7 mouse cellular contexts compared by ENCODE assay signal in genomic region chr19:41933179-41934086, GRCm38 (mm10). TPM values are rescaled to one million over a fixed set of nuclear protein-coding genes. Genes with fewer than 3 reads are reported as not detected.
DNase-seq lines count a peak whose midpoint lies in the region; ATAC-seq and TF ChIP-seq lines count a peak whose summit lies in the region.

Exosc1 (minus strand) TSS chr19:41933423.
Zdhhc16 (plus strand) TSS chr19:41933480.

- H3K27ac ChIP-seq in embryonic facial prominence, embryonic 10.5 days (replicated peaks), result peak within 1 kb of the TSS; percentile 85
- H3K27ac ChIP-seq in intestine, postnatal 0 days (ENCODE audit: low read depth, low read length), result peak within 1 kb of the TSS; percentile 28; the same call in 1 of the 2 replicates
- peak within 1 kb of the TSS; percentile 39; the same call in 1 of the 2 replicates for H3K27ac ChIP-seq in midbrain, embryonic 12.5 days (replicated peaks)
- H3K27ac ChIP-seq in small intestine, adult 2 months (ENCODE audit: insufficient read depth, low read depth, low read length), result no peak within 1 kb of the TSS

- H3K4me1 ChIP-seq in embryonic facial prominence, embryonic 10.5 days, result peaks cover 22% of the 10 kb centered on the region
- H3K4me1 ChIP-seq in intestine, postnatal 0 days (replicated peaks; ENCODE audit: control insufficient read depth, insufficient read depth, low read length), result peaks cover 5% of the 10 kb centered on the region; the same call in 1 of the 2 replicates
- H3K4me1 ChIP-seq in midbrain, embryonic 12.5 days, result peaks cover 22% of the 10 kb centered on the region
- H3K4me1 ChIP-seq in small intestine, adult 2 months (ENCODE audit: control insufficient read depth, insufficient read depth, insufficient read length, low read length), result no peaks in the 10 kb centered on the region; the same call in 1 of the 2 replicates

- peak within 1 kb of the TSS; percentile 88 for H3K4me3 ChIP-seq in embryonic facial prominence, embryonic 10.5 days
- peak within 1 kb of the TSS; percentile 90 for H3K4me3 ChIP-seq in intestine, postnatal 0 days (ENCODE audit: low read depth, low read length)
- peak within 1 kb of the TSS; percentile 94 for H3K4me3 ChIP-seq in midbrain, embryonic 12.5 days
- H3K4me3 ChIP-seq in small intestine, adult 2 months (ENCODE audit: low read depth, low read length), result peak within 1 kb of the TSS; percentile 83

- peak; percentile 100 for ATAC-seq in intestine, postnatal 0 days
- ATAC-seq in midbrain, embryonic 12.5 days (ENCODE audit: low FRiP score, low read depth), result peak; percentile 100

- H3K9ac ChIP-seq in intestine, postnatal 0 days (ENCODE audit: low read depth, low read length), result peak within 1 kb of the TSS; percentile 67
- peak within 1 kb of the TSS; percentile 79 for H3K9ac ChIP-seq in midbrain, embryonic 12.5 days (replicated peaks)

- 0 out of 2 replicates have a peak, but pooled peaks have one; percentile 1 for TF ChIP-seq CTCF in intestine, postnatal 0 days (IDR thresholded peaks at IDR 0.05; ENCODE audit: low read depth)
- no peak for TF ChIP-seq CTCF in small intestine, adult 2 months (IDR thresholded peaks at IDR 0.05; ENCODE audit: extremely low read depth, insufficient read length, insufficient replicate concordance, low read depth, low read length)

- intact Hi-C loops in left cerebral cortex, postnatal 4 days (cut with DNase I), result no loop called here

- no peaks in the 10 kb centered on the region for H3K9me3 ChIP-seq in embryonic facial prominence, embryonic 10.5 days
- H3K9me3 ChIP-seq in intestine, postnatal 0 days (ENCODE audit: control insufficient read depth), result no peaks in the 10 kb centered on the region
- H3K9me3 ChIP-seq in midbrain, embryonic 12.5 days, result no peaks in the 10 kb centered on the region

- H3K27me3 ChIP-seq in embryonic facial prominence, embryonic 10.5 days (replicated peaks; ENCODE audit: low read depth, poor library complexity, severe bottlenecking), result no peaks in the 10 kb centered on the region
- no peaks in the 10 kb centered on the region for H3K27me3 ChIP-seq in intestine, postnatal 0 days (replicated peaks; ENCODE audit: control insufficient read depth, insufficient read depth, low read length)
- H3K27me3 ChIP-seq in midbrain, embryonic 12.5 days, result no peaks in the 10 kb centered on the region
- H3K27me3 ChIP-seq in small intestine, adult 2 months (ENCODE audit: control insufficient read depth, insufficient read depth, low read length), result no peaks in the 10 kb centered on the region

- WGBS in embryonic facial prominence, embryonic 10.5 days, result under 1% methylated on average over 47 of the region's 47 CpGs
- WGBS in intestine, postnatal 0 days, result under 1% methylated on average over 47 of the region's 47 CpGs
- WGBS in midbrain, embryonic 12.5 days, result under 1% methylated on average over 47 of the region's 47 CpGs
- WGBS in small intestine, adult 2 months, result under 1% methylated on average over 47 of the region's 47 CpGs

- H3K4me2 ChIP-seq in intestine, postnatal 0 days (replicated peaks; ENCODE audit: low read depth), result peak within 1 kb of the TSS; percentile 90
- H3K4me2 ChIP-seq in midbrain, embryonic 12.5 days (replicated peaks), result peak within 1 kb of the TSS; percentile 94

- TF ChIP-seq POLR2A in small intestine, adult 2 months (IDR thresholded peaks at IDR 0.05; ENCODE audit: low read depth, low read length), result peak; percentile 22; the same call in 1 of the 2 replicates

- DNase-seq in adrenal gland, postnatal 10 days, result peak; percentile 99
- DNase-seq in embryonic facial prominence, embryonic 10.5 days (ENCODE audit: low spot score), result peak; percentile 98
- DNase-seq in gonadal fat pad, adult 2 months (ENCODE audit: low read depth), result peak; percentile 93
- peak; percentile 98 for DNase-seq in left cerebral cortex, postnatal 4 days

- H3K36me3 ChIP-seq in embryonic facial prominence, embryonic 10.5 days (replicated peaks), result peaks cover 56% of the 10 kb centered on the region
- H3K36me3 ChIP-seq in intestine, postnatal 0 days (ENCODE audit: control insufficient read depth, insufficient read depth), result peaks cover 15% of the 10 kb centered on the region
- peaks cover 24% of the 10 kb centered on the region for H3K36me3 ChIP-seq in midbrain, embryonic 12.5 days
- H3K36me3 ChIP-seq in small intestine, adult 2 months (ENCODE audit: control insufficient read depth, insufficient read depth, low read length), result no peaks in the 10 kb centered on the region; the same call in none of the 2 replicates

RNA-seq across cellular contexts. Expression of gene Exosc1, which starts in this region (rescaled TPM):
- 10 to 100 TPM; 24.3 to 25.5 TPM for total RNA-seq in adrenal gland, postnatal 10 days (2021)
- polyA plus RNA-seq in embryonic facial prominence, embryonic 10.5 days (2016; fragmentation: Nextera tagmentation; extraction: Ambion mirVana), result 94.3 and 96.8 TPM in 2 replicates
- 14.6 and 15.7 TPM in 2 replicates for polyA plus RNA-seq in gonadal fat pad, adult 2 months (2012; rRNA removed)
- polyA plus RNA-seq in intestine, postnatal 0 days (2015; fragmentation: Nextera tagmentation; extraction: Ambion mirVana), result 32.3 and 33.3 TPM in 2 replicates
- 10 to 100 TPM; 30.8 to 36.8 TPM for total RNA-seq in left cerebral cortex, postnatal 4 days (2021)
- 73.1 and 76.8 TPM in 2 replicates for polyA plus RNA-seq in midbrain, embryonic 12.5 days (2016; fragmentation: Nextera tagmentation; extraction: Ambion mirVana)
- 4.7 and 5.9 TPM in 2 replicates for polyA plus RNA-seq in small intestine, adult 2 months (2012; rRNA removed)

RNA-seq across cellular contexts. Expression of gene Zdhhc16, which starts in this region (rescaled TPM):
- total RNA-seq in adrenal gland, postnatal 10 days (2021), result 10 to 100 TPM; 30.7 to 36.7 TPM
- polyA plus RNA-seq in embryonic facial prominence, embryonic 10.5 days (2016; fragmentation: Nextera tagmentation; extraction: Ambion mirVana), result 85.4 and 85.7 TPM in 2 replicates
- polyA plus RNA-seq in gonadal fat pad, adult 2 months (2012; rRNA removed), result 76.1 and 85.0 TPM in 2 replicates
- 37.7 and 38.4 TPM in 2 replicates for polyA plus RNA-seq in intestine, postnatal 0 days (2015; fragmentation: Nextera tagmentation; extraction: Ambion mirVana)
- 10 to 100 TPM; 67.6 to 72.9 TPM for total RNA-seq in left cerebral cortex, postnatal 4 days (2021)
- 79.9 and 82.6 TPM in 2 replicates for polyA plus RNA-seq in midbrain, embryonic 12.5 days (2016; fragmentation: Nextera tagmentation; extraction: Ambion mirVana)
- 27.5 and 42.0 TPM in 2 replicates for polyA plus RNA-seq in small intestine, adult 2 months (2012; rRNA removed)
